ENCODE assay signal across 15 mouse cellular contexts in the genomic region with DNA sequence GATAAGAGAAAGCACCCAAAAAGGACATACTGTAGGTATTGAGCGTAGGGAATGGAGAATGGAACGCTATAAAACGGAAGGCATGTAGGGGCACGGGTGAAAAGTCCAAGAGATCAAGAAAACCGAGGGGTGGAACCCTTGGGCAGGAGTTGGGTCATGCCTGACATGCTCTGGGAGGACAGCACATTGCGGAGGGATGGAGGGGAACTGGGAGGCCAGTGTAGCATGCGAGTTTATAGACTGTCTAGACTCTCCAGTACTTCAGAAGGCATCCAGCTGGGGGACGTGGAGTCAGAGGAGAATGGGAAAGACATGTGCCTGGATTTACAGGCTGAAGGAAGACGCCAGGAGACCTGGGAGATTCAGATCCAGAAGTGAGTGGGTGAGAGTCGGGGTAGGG.
"Had no signal": no experiment of that assay in that cellular context is flagged by ENCODE, and none has a peak within 500 bp of the region (broad histone marks: within the 10 kb centered on the region; RNA-seq: fewer than 3 reads in every experiment).

No protein-coding gene starts in this region.

- H3K27ac ChIP-seq: layer of hippocampus, adult 2 months; liver, embryonic 13.5 days; lung, embryonic 15.5 days; macrophage; stomach, embryonic 15.5 days had no signal

- H3K4me1 ChIP-seq: liver, embryonic 13.5 days; lung, embryonic 15.5 days; stomach, embryonic 15.5 days had no signal

- DNase-seq: kidney, adult 2 months; liver; liver, embryonic 13.5 days; liver, postnatal 0 days; lung, postnatal 14 days; right cerebral cortex, postnatal 14 days; thymus, adult 2 months; thymus, postnatal 25 days had no signal

- H3K9me3 ChIP-seq: liver, embryonic 13.5 days; lung, embryonic 15.5 days; megakaryocyte, embryonic 14.5 days; stomach, embryonic 15.5 days had no signal

- H3K4me2 ChIP-seq: liver, embryonic 13.5 days; lung, embryonic 15.5 days; midbrain, embryonic 11.5 days; stomach, embryonic 15.5 days had no signal

- H3K27me3 ChIP-seq: liver, embryonic 13.5 days; lung, embryonic 15.5 days; stomach, embryonic 15.5 days had no signal

- H3K4me3 ChIP-seq: layer of hippocampus, adult 2 months; liver, embryonic 13.5 days; lung, embryonic 15.5 days; megakaryocyte, embryonic 14.5 days; stomach, embryonic 15.5 days had no signal

- ATAC-seq: inflammation-experienced regulatory T-cells, adult 6 months; liver, postnatal 0 days had no signal

- H3K36me3 ChIP-seq: liver, embryonic 13.5 days; stomach, embryonic 15.5 days had no signal

- H3K9ac ChIP-seq: liver, embryonic 13.5 days; liver, postnatal 0 days; lung, embryonic 15.5 days; stomach, embryonic 15.5 days had no signal
